Mouse (Mus musculus): ENCODE measurements around the gene Ip6k3. TPM values are rescaled to one million over a fixed set of nuclear protein-coding genes. Genes with fewer than 3 reads are reported as not detected.

The Ip6k3 gene
- total and polyA plus RNA-seq, 2 experiments from 2014 or later = 0.06 TPM; not detected in 1

GRCm38 (mm10) chr17:27119954-27120353 lies 47.6 kb downstream of the Ip6k3 start:
- ATAC-seq (no peak; the same call in 1 of the 2 replicates), DNase-seq (no peak)
- H3K9ac ChIP-seq = no peak overlapping the region
- peaks cover 17% of the 10 kb centered on the region; the same call in 1 of the 2 replicates for H3K4me1 ChIP-seq (ENCODE audit: insufficient read depth)
- H3K9me3 ChIP-seq (ENCODE audit: low read length) = no peaks in the 10 kb centered on the region
- H3K4me2 ChIP-seq (ENCODE audit: low read depth) = no peak overlapping the region
- H3K4me3 ChIP-seq (ENCODE audit: low read depth, low read length) = no peak overlapping the region
- WGBS = 70% methylated on average over 8 of the region's 8 CpGs
- TF ChIP-seq CTCF (IDR thresholded peaks at IDR 0.05; ENCODE audit: low read depth) = no peak
- no peak overlapping the region for H3K27ac ChIP-seq (ENCODE audit: low read depth, low read length)
- H3K36me3 ChIP-seq (ENCODE audit: insufficient read depth) = peaks cover 24% of the 10 kb centered on the region; the same call in 1 of the 2 replicates
- no peaks in the 10 kb centered on the region for H3K27me3 ChIP-seq (ENCODE audit: insufficient read depth, low read length)

GRCm38 (mm10) chr17:27119540-27119895 lies 48.1 kb downstream of the Ip6k3 start:
- H3K4me2 ChIP-seq (ENCODE audit: low read depth) = no peak overlapping the region
- ATAC-seq = no peak
- no peak for TF ChIP-seq CTCF (IDR thresholded peaks at IDR 0.05; ENCODE audit: low read depth)

GRCm38 (mm10) chr17:27118676-27119539 lies 48.7 kb downstream of the Ip6k3 start:
- no peaks in the 10 kb centered on the region for H3K9me3 ChIP-seq (ENCODE audit: low read length)

More at GRCm38 (mm10) chr17:27119540-27119895, 48.1 kb downstream of the Ip6k3 start:
- H3K4me1 ChIP-seq (ENCODE audit: insufficient read depth) = peaks cover 17% of the 10 kb centered on the region; the same call in 1 of the 2 replicates
- H3K9me3 ChIP-seq (ENCODE audit: low read length) = no peaks in the 10 kb centered on the region
- no peaks in the 10 kb centered on the region for H3K27me3 ChIP-seq (ENCODE audit: insufficient read depth, low read length)
- DNase-seq = no peak
- peaks cover 20% of the 10 kb centered on the region; the same call in 1 of the 2 replicates for H3K36me3 ChIP-seq (ENCODE audit: insufficient read depth)
- no peak overlapping the region for H3K4me3 ChIP-seq (ENCODE audit: low read depth, low read length)
- 65% methylated on average over 4 of the region's 4 CpGs for WGBS
- H3K9ac ChIP-seq = no peak overlapping the region
- no peak overlapping the region for H3K27ac ChIP-seq (ENCODE audit: low read depth, low read length)

GRCm38 (mm10) chr17:27110072-27110471 lies 57.5 kb downstream of the Ip6k3 start:
- no peak overlapping the region for H3K4me3 ChIP-seq (ENCODE audit: low read depth, low read length)
- WGBS = 80% methylated on average over 7 of the region's 7 CpGs
- H3K36me3 ChIP-seq (ENCODE audit: insufficient read depth) = no peaks in the 10 kb centered on the region
- TF ChIP-seq CTCF (IDR thresholded peaks at IDR 0.05; ENCODE audit: low read depth) = no peak
- no peak for ATAC-seq
- H3K27me3 ChIP-seq (ENCODE audit: insufficient read depth, low read length) = no peaks in the 10 kb centered on the region
- H3K9me3 ChIP-seq (ENCODE audit: low read length) = no peaks in the 10 kb centered on the region
- H3K27ac ChIP-seq (ENCODE audit: low read depth, low read length) = no peak overlapping the region
- H3K9ac ChIP-seq = no peak overlapping the region
- no peak overlapping the region for H3K4me2 ChIP-seq (ENCODE audit: low read depth)
- H3K4me1 ChIP-seq (ENCODE audit: insufficient read depth) = no peaks in the 10 kb centered on the region
- DNase-seq = no peak

More at GRCm38 (mm10) chr17:27118676-27119539, 48.7 kb downstream of the Ip6k3 start:
- ATAC-seq = no peak
- TF ChIP-seq CTCF (IDR thresholded peaks at IDR 0.05; ENCODE audit: low read depth) = peak; percentile 17; the same call in 1 of the 2 replicates
- Histone ChIP-seq H3K27me3 (ENCODE audit: insufficient read depth, low read length) (no peaks in the 10 kb centered on the region), H3K4me3 (ENCODE audit: low read depth, low read length) (no peak overlapping the region), H3K9ac (no peak overlapping the region), H3K4me1 (ENCODE audit: insufficient read depth) (peaks cover 17% of the 10 kb centered on the region; the same call in 1 of the 2 replicates), H3K4me2 (ENCODE audit: low read depth) (no peak overlapping the region), H3K27ac (ENCODE audit: low read depth, low read length) (no peak overlapping the region), H3K36me3 (ENCODE audit: insufficient read depth) (peaks cover 15% of the 10 kb centered on the region; the same call in 1 of the 2 replicates)
- DNase-seq = no peak
- 88% methylated on average over 25 of the region's 25 CpGs for WGBS

GRCm38 (mm10) chr17:27107936-27108335 lies 59.7 kb downstream of the Ip6k3 start:
- no peak for DNase-seq
- Histone ChIP-seq H3K4me1 (ENCODE audit: insufficient read depth) (no peaks in the 10 kb centered on the region), H3K9ac (no peak overlapping the region), H3K36me3 (ENCODE audit: insufficient read depth) (no peaks in the 10 kb centered on the region), H3K4me3 (ENCODE audit: low read depth, low read length) (no peak overlapping the region), H3K27me3 (ENCODE audit: insufficient read depth, low read length) (no peaks in the 10 kb centered on the region), H3K27ac (ENCODE audit: low read depth, low read length) (no peak overlapping the region), H3K4me2 (ENCODE audit: low read depth) (no peak overlapping the region), H3K9me3 (ENCODE audit: low read length) (no peaks in the 10 kb centered on the region)
- WGBS = 80% methylated on average over 6 of the region's 6 CpGs
- no peak for ATAC-seq
- no peak for TF ChIP-seq CTCF (IDR thresholded peaks at IDR 0.05; ENCODE audit: low read depth)

GRCm38 (mm10) chr17:27106745-27107144 lies 60.9 kb downstream of the Ip6k3 start:
- Histone ChIP-seq H3K27me3 (ENCODE audit: insufficient read depth, low read length) (no peaks in the 10 kb centered on the region), H3K36me3 (ENCODE audit: insufficient read depth) (no peaks in the 10 kb centered on the region), H3K4me3 (ENCODE audit: low read depth, low read length) (no peak overlapping the region), H3K4me1 (ENCODE audit: insufficient read depth) (no peaks in the 10 kb centered on the region), H3K9ac (no peak overlapping the region), H3K4me2 (ENCODE audit: low read depth) (no peak overlapping the region), H3K27ac (ENCODE audit: low read depth, low read length) (no peak overlapping the region), H3K9me3 (ENCODE audit: low read length) (no peaks in the 10 kb centered on the region)
- 89% methylated on average over 9 of the region's 9 CpGs for WGBS
- no peak for DNase-seq
- ATAC-seq = no peak
- TF ChIP-seq CTCF (IDR thresholded peaks at IDR 0.05; ENCODE audit: low read depth) = peak; percentile 45
